22 mouse cellular contexts compared by ENCODE assay signal in the genomic region with DNA sequence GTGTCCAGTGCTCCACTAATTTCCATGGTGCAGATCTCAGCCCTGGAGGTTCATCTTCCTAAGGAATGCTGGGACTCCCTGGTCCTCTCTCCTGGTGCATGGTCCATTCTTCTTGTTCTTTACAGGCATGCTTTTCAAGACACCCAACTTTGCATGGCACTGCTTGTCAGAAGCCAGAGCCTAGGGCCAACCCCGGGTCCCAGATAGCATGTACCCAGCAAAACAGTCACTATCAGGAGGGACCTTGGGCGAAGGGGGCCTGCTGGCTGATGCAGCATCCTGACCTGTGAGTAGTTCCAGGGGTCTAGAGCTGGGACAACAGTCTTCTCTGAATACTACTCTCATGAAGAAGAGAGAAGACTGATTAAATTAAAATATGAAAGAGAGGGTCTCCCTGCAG. TPM values are rescaled to one million over a fixed set of nuclear protein-coding genes. Genes with fewer than 3 reads are reported as not detected.
DNase-seq lines count a peak whose midpoint lies in the region; ATAC-seq and TF ChIP-seq lines count a peak whose summit lies in the region.
"Had no signal": no experiment of that assay in that cellular context is flagged by ENCODE, and none has a peak within 500 bp of the region (broad histone marks: within the 10 kb centered on the region; RNA-seq: fewer than 3 reads in every experiment).

No protein-coding gene starts in this region.

- H3K4me1 ChIP-seq in liver, embryonic 13.5 days (replicated peaks): peaks cover 92% of the 10 kb centered on the region
- H3K4me1 ChIP-seq in liver, embryonic 11.5 days (replicated peaks; ENCODE audit: control insufficient read depth, insufficient read depth, low read length): peaks cover 34% of the 10 kb centered on the region

- H3K4me2 ChIP-seq in liver, embryonic 13.5 days: no peak overlapping the region
- no peak overlapping the region for H3K4me2 ChIP-seq in liver, embryonic 11.5 days
- H3K4me2 ChIP-seq: embryonic facial prominence, embryonic 13.5 days; embryonic facial prominence, embryonic 15.5 days; forebrain, embryonic 12.5 days had no signal

- H3K9ac ChIP-seq in liver, embryonic 13.5 days: peak overlapping the region; percentile 36
- no peak overlapping the region for H3K9ac ChIP-seq in liver, embryonic 11.5 days (ENCODE audit: low read depth, low read length)
- H3K9ac ChIP-seq: embryonic facial prominence, embryonic 13.5 days; embryonic facial prominence, embryonic 15.5 days; forebrain, embryonic 12.5 days had no signal

- H3K36me3 ChIP-seq in liver, embryonic 13.5 days: no peaks in the 10 kb centered on the region
- H3K36me3 ChIP-seq in liver, embryonic 11.5 days (ENCODE audit: control insufficient read depth, insufficient read depth, low read length): no peaks in the 10 kb centered on the region
- H3K36me3 ChIP-seq: embryonic facial prominence, embryonic 13.5 days; embryonic facial prominence, embryonic 15.5 days; forebrain, embryonic 10.5 days; forebrain, embryonic 12.5 days had no signal

- no peak for DNase-seq in layer of hippocampus, adult 2 months (ENCODE audit: low spot score in 2 of 2)
- DNase-seq in layer of hippocampus, postnatal 10 days (ENCODE audit: low spot score in 2 of 2): no peak
- DNase-seq in liver, embryonic 13.5 days: no peak
- DNase-seq in liver, embryonic 11.5 days (ENCODE audit: low spot score): no peak
- peak; percentile 10 to 63 for DNase-seq in spleen, postnatal 4 days (ENCODE audit: low spot score in 2 of 2)
- DNase-seq in spleen, adult 12 weeks (ENCODE audit: low spot score): no peak
- DNase-seq: adrenal gland, adult 2 months; adrenal gland, postnatal 10 days; adrenal gland, postnatal 25 days; cerebellum, adult 11 months; cerebellum, adult 18-20 months; cerebellum, adult 8-10 months; cerebellum, adult 9-11 months; cerebellum, postnatal 14 days; cerebellum, postnatal 36 days; embryo, embryonic 11 days had no signal

- no peaks in the 10 kb centered on the region for H3K9me3 ChIP-seq in liver, embryonic 13.5 days (replicated peaks)
- H3K9me3 ChIP-seq in liver, embryonic 11.5 days (ENCODE audit: control insufficient read depth, low read length): no peaks in the 10 kb centered on the region
- H3K9me3 ChIP-seq: embryonic facial prominence, embryonic 13.5 days; embryonic facial prominence, embryonic 15.5 days; forebrain, embryonic 10.5 days; forebrain, embryonic 12.5 days had no signal

- ATAC-seq in liver, embryonic 13.5 days (ENCODE audit: low read depth): no peak
- ATAC-seq in liver, embryonic 11.5 days (replicated peaks; ENCODE audit: low FRiP score): no peak
- ATAC-seq: forebrain, embryonic 14.5 days had no signal

- WGBS in liver, embryonic 13.5 days (ENCODE audit: insufficient replicate concordance): 63% methylated on average over 2 of the region's 2 CpGs
- WGBS in liver, embryonic 11.5 days: 79% methylated on average over 2 of the region's 2 CpGs

- no peaks in the 10 kb centered on the region for H3K27me3 ChIP-seq in liver, embryonic 13.5 days
- no peaks in the 10 kb centered on the region for H3K27me3 ChIP-seq in liver, embryonic 11.5 days (replicated peaks; ENCODE audit: control insufficient read depth, insufficient read depth, low read length)
- H3K27me3 ChIP-seq: embryonic facial prominence, embryonic 13.5 days; embryonic facial prominence, embryonic 15.5 days; forebrain, embryonic 12.5 days had no signal

- peak overlapping the region; percentile 87 for H3K27ac ChIP-seq in layer of hippocampus, adult 2 months
- peak overlapping the region; percentile 88 for H3K27ac ChIP-seq in liver, embryonic 13.5 days
- no peak overlapping the region for H3K27ac ChIP-seq in liver, embryonic 11.5 days (ENCODE audit: low read depth, low read length)
- H3K27ac ChIP-seq: embryonic facial prominence, embryonic 13.5 days; embryonic facial prominence, embryonic 15.5 days; forebrain, embryonic 10.5 days; forebrain, embryonic 12.5 days had no signal

- TF ChIP-seq CTCF in layer of hippocampus, adult 2 months (conservative IDR thresholded peaks at IDR 0.05): no peak

- H3K4me3 ChIP-seq in layer of hippocampus, adult 2 months: no peak overlapping the region
- H3K4me3 ChIP-seq in liver, embryonic 13.5 days (replicated peaks): no peak overlapping the region
- no peak overlapping the region for H3K4me3 ChIP-seq in liver, embryonic 11.5 days (ENCODE audit: low read depth, low read length)
- H3K4me3 ChIP-seq: embryonic facial prominence, embryonic 13.5 days; embryonic facial prominence, embryonic 15.5 days; erythroblast, embryonic 14.5 days; forebrain, embryonic 10.5 days; forebrain, embryonic 12.5 days had no signal

RNA-seq across cellular contexts. Expression of gene Klf13, which starts 49.7 kb away (rescaled TPM):
- 100 to 1,000 TPM; 200 to 216 TPM for total RNA-seq in layer of hippocampus, adult 2 months (2021)
- total RNA-seq in layer of hippocampus, postnatal 10 days (2021): 100 to 1,000 TPM; 129 to 136 TPM
- polyA plus RNA-seq in liver, embryonic 13.5 days (2015; fragmentation: Nextera tagmentation; extraction: Ambion mirVana): 13.6 and 14.1 TPM in 2 replicates
- 20.0 and 20.9 TPM in 2 replicates for polyA plus RNA-seq in liver, embryonic 11.5 days (2014; fragmentation: Nextera tagmentation; extraction: Ambion mirVana)

Comparison
In these comparisons a context has a peak if more than half of its experiments do, and no peak if none do; other contexts are left out.
1. DNase-seq: peak in spleen, postnatal 4 days (2 of 2); none in layer of hippocampus, adult 2 months (0 of 2), layer of hippocampus, postnatal 10 days (0 of 2), liver, embryonic 13.5 days (single experiment), liver, embryonic 11.5 days (single experiment) and spleen, adult 12 weeks (single experiment).